Mouse (Mus musculus): ENCODE measurements at regions not wholly inside any gene's neighbourhood (a gene's known extent, or its start where the extent isn't known, plus 50 kb on each side); places are given as distances from the start of the nearest gene placed in this dataset.

DNA sequence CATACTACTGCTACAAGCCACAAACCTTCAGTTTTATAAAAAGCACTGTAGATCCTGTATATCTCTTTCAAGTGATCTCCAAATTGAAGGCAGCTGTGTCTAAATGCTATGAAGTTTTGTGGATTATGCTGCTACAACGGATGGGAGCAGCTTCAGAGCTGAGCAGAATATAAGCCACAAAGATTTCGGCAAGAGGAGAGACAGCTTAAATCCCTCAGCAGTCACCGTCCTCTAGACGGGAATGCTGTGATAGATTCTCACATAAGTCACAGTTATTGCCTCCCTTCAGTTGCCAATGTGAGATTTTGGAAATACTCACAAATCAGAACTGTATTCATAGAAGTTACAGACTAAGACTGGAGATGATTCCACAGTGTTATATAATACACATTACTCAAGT is 76.3 kb upstream of the Ccdc85a start:
- DNase-seq (ENCODE audit: low read depth, low spot score): peak; percentile 48

DNA sequence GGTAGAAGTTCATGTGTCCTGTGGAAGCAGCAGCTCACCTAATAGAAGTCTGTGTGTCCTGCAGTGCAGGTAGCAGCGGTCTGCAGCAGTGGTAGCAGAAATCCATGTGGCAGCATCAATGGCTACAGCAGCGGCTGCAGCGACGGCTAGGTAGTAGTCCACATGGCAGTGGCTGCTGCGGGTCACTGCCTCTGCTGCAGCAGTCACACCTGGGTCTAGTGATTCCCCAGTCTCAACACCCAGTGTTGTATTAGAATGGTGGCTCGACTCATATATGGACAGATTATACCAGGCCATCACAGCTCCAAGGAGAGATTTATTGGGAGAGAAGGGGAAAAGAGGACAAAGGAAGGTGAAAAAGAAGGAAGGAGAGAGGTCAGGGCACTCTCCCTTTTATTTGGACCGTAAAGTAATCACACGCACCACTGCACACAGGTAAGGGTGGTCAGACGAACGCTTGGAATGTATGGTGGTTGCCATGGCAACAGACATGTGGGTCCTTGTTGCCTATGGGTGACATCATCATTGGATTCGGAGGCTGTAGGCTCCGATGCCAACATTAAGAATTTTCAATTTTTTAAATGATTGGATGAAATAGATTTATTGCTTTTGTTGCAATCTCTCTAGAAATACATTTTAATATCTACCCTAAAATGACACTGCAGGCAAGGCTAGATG is 71.2 kb upstream of the Ccdc85a start:
- DNase-seq (ENCODE audit: low read depth, low spot score): no peak

GRCm38 (mm10) chr11:28649446-28649845 is 65.3 kb upstream of the Ccdc85a start:
- peak; percentile 10 for DNase-seq (ENCODE audit: low read depth, low spot score)

DNA sequence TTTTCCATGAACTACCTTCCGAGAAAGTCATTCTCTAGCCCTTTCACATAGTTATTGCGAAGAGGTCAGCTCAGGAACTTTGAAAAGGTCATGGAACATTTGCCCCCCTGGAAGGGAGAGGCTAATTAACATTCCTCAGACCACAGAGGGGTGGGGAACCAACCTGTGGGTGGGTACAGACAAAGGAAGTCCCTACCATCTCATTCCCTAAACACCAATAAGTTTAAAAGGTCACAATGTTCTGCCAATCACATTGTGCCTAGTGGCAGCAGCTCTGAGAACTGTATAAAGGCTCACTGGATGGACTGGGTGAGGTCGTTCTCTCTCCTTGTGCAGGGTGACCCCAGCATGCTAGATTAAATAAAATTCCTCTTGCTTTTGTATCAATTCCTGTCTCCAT is 64.8 kb upstream of the Ccdc85a start:
- no peak for DNase-seq (ENCODE audit: low read depth, low spot score)

DNA sequence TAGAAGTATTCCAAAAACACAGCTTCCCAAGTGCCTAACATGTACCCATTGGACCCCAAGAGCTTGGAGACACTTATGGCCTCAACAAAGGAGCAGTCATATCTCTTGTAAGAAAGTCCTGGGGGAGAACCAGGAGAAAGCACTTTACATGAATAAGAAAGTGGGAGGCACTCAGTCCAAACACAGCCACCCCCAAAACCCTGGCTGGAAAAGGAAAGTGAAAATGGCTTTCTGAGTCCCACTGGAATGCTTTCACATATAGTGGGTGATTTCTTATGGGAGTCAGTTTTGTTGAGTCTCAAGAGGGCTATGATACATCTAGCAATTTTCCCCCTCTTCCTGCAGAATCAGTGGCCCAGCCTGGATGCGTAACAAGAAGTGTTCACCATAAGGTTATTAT is 55.0 kb upstream of the Ccdc85a start:
- peak; percentile 13 for DNase-seq (ENCODE audit: low read depth, low spot score)

DNA sequence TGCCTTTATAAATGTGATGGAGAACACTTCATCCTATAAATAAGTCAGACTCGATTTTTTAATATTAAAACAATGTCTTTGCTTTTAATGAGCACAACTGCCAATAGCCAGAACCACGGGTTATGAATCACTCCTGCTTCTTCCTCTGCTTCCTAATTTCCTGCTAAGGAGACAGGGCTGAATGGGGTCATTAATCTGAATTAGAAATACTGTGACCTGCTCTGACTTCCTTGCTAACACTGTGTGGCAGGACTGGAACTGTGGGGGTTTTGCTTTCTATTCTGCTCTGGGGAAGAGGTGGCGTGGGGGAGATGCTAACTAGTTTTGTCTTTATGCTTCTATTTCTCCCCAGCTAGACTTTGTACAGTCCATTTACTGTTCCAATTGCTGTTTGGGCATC is 52.6 kb upstream of the Ccdc85a start:
- peak; percentile 6 for DNase-seq (ENCODE audit: low read depth, low spot score)

Measured in brain, adult 2 months (tissue).